Mouse (Mus musculus) midbrain, embryonic 10.5 days (tissue): ENCODE data around the gene Rpl18a. TPM values are rescaled to one million over a fixed set of nuclear protein-coding genes. Genes with fewer than 3 reads are reported as not detected.

Experiments used
- DNase-seq: peaks from one replicate; pipeline ENCODE4 v3.0.0-alpha.2; 2017; ENCODE audit warnings: low spot score
- H3K27ac ChIP-seq: fragments of 300-500 bp; sonication (generic); replicated peaks from 2 replicates; pipeline ENCODE4 v1.5.1; 2016; ENCODE audit warnings: mild to moderate bottlenecking
- H3K27me3 ChIP-seq: fragments of 300-500 bp; sonication (generic); 2 replicates; pipeline ENCODE4 v1.6.1; 2016; ENCODE audit warnings: low read depth, mild to moderate bottlenecking; ENCODE audit not compliant: poor library complexity, severe bottlenecking
- H3K36me3 ChIP-seq: fragments of 300-500 bp; sonication (generic); 2 replicates; pipeline ENCODE4 v1.6.1; 2016; ENCODE audit warnings: mild to moderate bottlenecking, moderate library complexity
- H3K4me1 ChIP-seq: fragments of 300-500 bp; sonication (generic); 2 replicates; pipeline ENCODE4 v1.6.1; 2016
- H3K4me3 ChIP-seq: fragments of 300-500 bp; sonication (generic); 2 replicates; pipeline ENCODE4 v1.5.1; 2016; ENCODE audit warnings: mild to moderate bottlenecking, moderate library complexity
- H3K9me3 ChIP-seq: fragments of 300-500 bp; sonication (generic); replicated peaks from 2 replicates; pipeline ENCODE4 v1.6.1; 2016; ENCODE audit warnings: mild to moderate bottlenecking
- WGBS: fragments of 180-500 bp; shearing (Covaris S2); methylation state at CpG from one replicate; pipeline ENCODE4 v1.1.7; 2016; 5-methylcytosine and 5-hydroxymethylcytosine counted together
- microRNA counts: library from miRNA; unstranded; fragments of <30 nt; microRNA quantifications from one replicate; lab custom pipeline; 2017
- microRNA-seq: library from miRNA; unstranded; fragments of <30 nt; microRNA quantifications from one replicate; pipeline ENCODE4, GENCODE M21; 2017
- polyA plus RNA-seq: library from polyadenylated mRNA; unstranded; fragments of >200 nt; fragmentation: Nextera tagmentation; extraction: Ambion mirVana; gene quantifications from 2 replicates; pipeline ENCODE4 v1.2.1, GENCODE M21; 2016

Gene Rpl18a
- polyA plus RNA-seq, 1 experiment from 2014 or later: 3,784 TPM

- DNase-seq: no peak
- Histone ChIP-seq H3K27me3 (peaks cover 30% of the 10 kb centered on the region), H3K9me3 (no peaks in the 10 kb centered on the region), H3K27ac (no peak overlapping the region), H3K4me1 (peaks cover 28% of the 10 kb centered on the region), H3K4me3 (no peak overlapping the region), H3K36me3 (peaks cover 4% of the 10 kb centered on the region)
- WGBS: 45% methylated on average over 5 of the region's 5 CpGs
Measured at GRCm38 (mm10) chr8:70845108-70845507, 52.1 kb downstream of the Rpl18a start.

MicroRNAs encoded within 50 kb of the gene (microRNA counts, 519-probe panel; counts per million panel counts)
- microRNA mmu-miR-1969 (lab: Ali Mortazavi, UCI): not detected

Small RNA genes lying within 50 kb of the gene (microRNA-seq; reads per million reads assigned to microRNA genes)
- 7.5 reads per million, percentile 18 among the genes with 10 or more reads in this experiment for gene Mir1969
- 1.5 reads per million for gene Mir7067

Other genes with a start within 250 kb of the Rpl18a start
- 51.8 and 89.7 TPM in 2 replicates for gene Pgpep1, start 237.0 kb downstream of the Rpl18a start, polyA plus RNA-seq
- gene Lsm4, start 224.2 kb downstream of the Rpl18a start, polyA plus RNA-seq: 315 and 355 TPM in 2 replicates
- 62.5 and 78.6 TPM in 2 replicates for gene Jund, start 198.5 kb downstream of the Rpl18a start, polyA plus RNA-seq
- not detected in 2 replicates for gene Iqcn, start 194.0 kb downstream of the Rpl18a start, polyA plus RNA-seq
- gene Gm3336, start 178.9 kb downstream of the Rpl18a start, polyA plus RNA-seq: not detected in 2 replicates
- 0.72 and 0.78 TPM in 2 replicates for gene Pde4c, start 173.7 kb downstream of the Rpl18a start, polyA plus RNA-seq
- 17.2 and 40.7 TPM in 2 replicates for gene Rab3a, start 142.7 kb downstream of the Rpl18a start, polyA plus RNA-seq
- 31.7 and 34.6 TPM in 2 replicates for gene Mpv17l2, start 136.5 kb downstream of the Rpl18a start, polyA plus RNA-seq
- 66.2 and 66.6 TPM in 2 replicates for gene Pik3r2, start 120.7 kb downstream of the Rpl18a start, polyA plus RNA-seq
- gene Mast3, start 92.4 kb downstream of the Rpl18a start, polyA plus RNA-seq: 9.8 and 12.1 TPM in 2 replicates
- gene Il12rb1, start 89.0 kb downstream of the Rpl18a start, polyA plus RNA-seq: 0.05 and 0.11 TPM in 2 replicates
- 5.2 and 7.3 TPM in 2 replicates for gene Arrdc2, start 57.7 kb downstream of the Rpl18a start, polyA plus RNA-seq
- gene Kcnn1, start 34.2 kb downstream of the Rpl18a start, polyA plus RNA-seq: 9.1 and 13.4 TPM in 2 replicates
- gene Ccdc124, start 23.5 kb downstream of the Rpl18a start, polyA plus RNA-seq: 180 and 183 TPM in 2 replicates
- gene Slc5a5, start 4.7 kb downstream of the Rpl18a start, polyA plus RNA-seq: 0.42 and 0.63 TPM in 2 replicates
- 69.4 and 74.0 TPM in 2 replicates for gene Map1s, start 8.5 kb upstream of the Rpl18a start, polyA plus RNA-seq